15 mouse cellular contexts compared by ENCODE assay signal in the genomic region with DNA sequence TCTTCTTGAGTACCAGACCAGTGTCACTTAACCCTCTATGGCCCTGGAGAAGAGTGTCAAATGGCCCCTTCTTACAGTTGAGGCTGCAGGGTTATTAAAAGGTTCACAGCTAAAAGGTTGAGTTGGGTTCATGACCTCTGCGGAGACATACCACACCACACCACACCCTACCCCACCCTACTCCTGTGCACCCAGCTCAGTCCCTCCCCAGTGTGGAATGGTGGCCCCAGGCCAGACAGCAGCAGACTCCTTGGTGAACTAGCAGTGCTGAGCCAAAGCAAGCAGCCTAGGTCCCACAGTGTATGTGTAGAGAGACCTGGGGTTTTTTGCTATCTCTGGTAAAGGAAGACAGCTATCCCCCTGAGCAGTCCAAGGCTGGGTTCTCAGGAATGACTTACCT. TPM values are rescaled to one million over a fixed set of nuclear protein-coding genes. Genes with fewer than 3 reads are reported as not detected.
A peak's percentile ranks its signal among the peaks of the same experiment; 100 is the strongest.
DNase-seq lines count a peak whose midpoint lies in the region; ATAC-seq and TF ChIP-seq lines count a peak whose summit lies in the region.
"Had no signal": no experiment of that assay in that cellular context is flagged by ENCODE, and none has a peak within 500 bp of the region (broad histone marks: within the 10 kb centered on the region; RNA-seq: fewer than 3 reads in every experiment).

No protein-coding gene starts in this region.

- no peaks in the 10 kb centered on the region for H3K27me3 ChIP-seq in kidney, embryonic 14.5 days (ENCODE audit: control insufficient read depth, insufficient read depth, low read length)
- H3K27me3 ChIP-seq in lung, embryonic 15.5 days: no peaks in the 10 kb centered on the region
- no peaks in the 10 kb centered on the region for H3K27me3 ChIP-seq in stomach, embryonic 14.5 days (ENCODE audit: control insufficient read depth, insufficient read depth, low read length)
- no peaks in the 10 kb centered on the region for H3K27me3 ChIP-seq in liver, embryonic 11.5 days (replicated peaks; ENCODE audit: control insufficient read depth, insufficient read depth, low read length)
- no peaks in the 10 kb centered on the region for H3K27me3 ChIP-seq in hindbrain, embryonic 13.5 days
- H3K27me3 ChIP-seq: hindbrain, embryonic 15.5 days had no signal

- no peaks in the 10 kb centered on the region for H3K36me3 ChIP-seq in kidney, embryonic 14.5 days (ENCODE audit: control insufficient read depth, insufficient read depth, low read length)
- H3K36me3 ChIP-seq in lung, embryonic 15.5 days: no peaks in the 10 kb centered on the region
- no peaks in the 10 kb centered on the region for H3K36me3 ChIP-seq in stomach, embryonic 14.5 days (ENCODE audit: control insufficient read depth, insufficient read depth, low read length)
- H3K36me3 ChIP-seq in liver, embryonic 11.5 days (ENCODE audit: control insufficient read depth, insufficient read depth, low read length): no peaks in the 10 kb centered on the region
- no peaks in the 10 kb centered on the region for H3K36me3 ChIP-seq in hindbrain, embryonic 13.5 days
- H3K36me3 ChIP-seq: hindbrain, embryonic 15.5 days had no signal

- no peak for TF ChIP-seq CTCF in layer of hippocampus, adult 2 months (conservative IDR thresholded peaks at IDR 0.05)

- no peak overlapping the region for H3K4me3 ChIP-seq in kidney, embryonic 14.5 days (ENCODE audit: low read length)
- H3K4me3 ChIP-seq in lung, embryonic 15.5 days: no peak overlapping the region
- H3K4me3 ChIP-seq in stomach, embryonic 14.5 days (ENCODE audit: low read depth, low read length): no peak overlapping the region
- no peak overlapping the region for H3K4me3 ChIP-seq in liver, embryonic 11.5 days (ENCODE audit: low read depth, low read length)
- H3K4me3 ChIP-seq in hindbrain, embryonic 13.5 days: no peak overlapping the region
- no peak overlapping the region for H3K4me3 ChIP-seq in layer of hippocampus, adult 2 months
- H3K4me3 ChIP-seq: hindbrain, embryonic 15.5 days had no signal

- ATAC-seq in kidney, embryonic 14.5 days (ENCODE audit: low FRiP score, low TSS enrichment): no peak
- ATAC-seq in lung, embryonic 15.5 days (ENCODE audit: borderline replicate concordance, extremely low read depth, low FRiP score, low TSS enrichment): peak; percentile 45; the same call in 1 of the 2 replicates
- peak; percentile 50; the same call in 1 of the 2 replicates for ATAC-seq in stomach, embryonic 14.5 days (ENCODE audit: insufficient number of reproducible peaks, insufficient read depth, low FRiP score, low read depth)
- ATAC-seq in liver, embryonic 11.5 days (replicated peaks; ENCODE audit: low FRiP score): no peak
- ATAC-seq in hindbrain, embryonic 13.5 days (ENCODE audit: low FRiP score): no peak

- no peaks in the 10 kb centered on the region for H3K4me1 ChIP-seq in kidney, embryonic 14.5 days (ENCODE audit: control insufficient read depth, insufficient read depth, low read length)
- H3K4me1 ChIP-seq in lung, embryonic 15.5 days: no peaks in the 10 kb centered on the region
- H3K4me1 ChIP-seq in stomach, embryonic 14.5 days (ENCODE audit: control insufficient read depth, insufficient read depth, low read length): no peaks in the 10 kb centered on the region
- no peaks in the 10 kb centered on the region for H3K4me1 ChIP-seq in liver, embryonic 11.5 days (replicated peaks; ENCODE audit: control insufficient read depth, insufficient read depth, low read length)
- no peaks in the 10 kb centered on the region for H3K4me1 ChIP-seq in hindbrain, embryonic 13.5 days (replicated peaks)
- H3K4me1 ChIP-seq: hindbrain, embryonic 15.5 days had no signal

- H3K9ac ChIP-seq in kidney, embryonic 14.5 days (ENCODE audit: low read depth, low read length): no peak overlapping the region
- H3K9ac ChIP-seq in lung, embryonic 15.5 days: no peak overlapping the region
- no peak overlapping the region for H3K9ac ChIP-seq in stomach, embryonic 14.5 days (replicated peaks; ENCODE audit: low read depth, low read length)
- H3K9ac ChIP-seq in liver, embryonic 11.5 days (ENCODE audit: low read depth, low read length): no peak overlapping the region
- H3K9ac ChIP-seq in hindbrain, embryonic 13.5 days: no peak overlapping the region
- H3K9ac ChIP-seq: hindbrain, embryonic 15.5 days had no signal

- H3K4me2 ChIP-seq in kidney, embryonic 14.5 days (replicated peaks; ENCODE audit: low read depth, low read length): no peak overlapping the region
- H3K4me2 ChIP-seq in lung, embryonic 15.5 days: no peak overlapping the region
- H3K4me2 ChIP-seq in stomach, embryonic 14.5 days (replicated peaks; ENCODE audit: low read depth, low read length): no peak overlapping the region
- no peak overlapping the region for H3K4me2 ChIP-seq in liver, embryonic 11.5 days
- H3K4me2 ChIP-seq in hindbrain, embryonic 13.5 days: no peak overlapping the region
- H3K4me2 ChIP-seq: hindbrain, embryonic 15.5 days; midbrain, embryonic 11.5 days had no signal

- H3K9me3 ChIP-seq in kidney, embryonic 14.5 days (ENCODE audit: control insufficient read depth, low read length): no peaks in the 10 kb centered on the region
- no peaks in the 10 kb centered on the region for H3K9me3 ChIP-seq in lung, embryonic 15.5 days
- no peaks in the 10 kb centered on the region for H3K9me3 ChIP-seq in stomach, embryonic 14.5 days (ENCODE audit: control insufficient read depth, low read depth, low read length)
- H3K9me3 ChIP-seq in liver, embryonic 11.5 days (ENCODE audit: control insufficient read depth, low read length): no peaks in the 10 kb centered on the region
- no peaks in the 10 kb centered on the region for H3K9me3 ChIP-seq in hindbrain, embryonic 13.5 days
- H3K9me3 ChIP-seq: hindbrain, embryonic 15.5 days had no signal

- WGBS in kidney, embryonic 14.5 days: 35% methylated on average over 1 of the region's 1 CpGs
- WGBS in lung, embryonic 15.5 days: 67% methylated on average over 1 of the region's 1 CpGs
- 62% methylated on average over 1 of the region's 1 CpGs for WGBS in stomach, embryonic 14.5 days
- 81% methylated on average over 1 of the region's 1 CpGs for WGBS in liver, embryonic 11.5 days
- 95% methylated on average over 1 of the region's 1 CpGs for WGBS in hindbrain, embryonic 13.5 days

- peak; percentile 17 to 51 for DNase-seq in kidney, postnatal 25 days
- DNase-seq in WW6 (ENCODE audit: low read depth, low spot score): peak; percentile 28
- no peak for DNase-seq in liver, embryonic 11.5 days (ENCODE audit: low spot score)
- no peak for DNase-seq in layer of hippocampus, adult 2 months (ENCODE audit: low spot score in 2 of 2)
- DNase-seq: cerebellum, postnatal 14 days; gastrocnemius, postnatal 14 days; heart, postnatal 10 days; thymus, postnatal 36 days had no signal

- H3K27ac ChIP-seq in kidney, embryonic 14.5 days (ENCODE audit: low read depth, low read length): no peak overlapping the region
- H3K27ac ChIP-seq in lung, embryonic 15.5 days: no peak overlapping the region
- H3K27ac ChIP-seq in stomach, embryonic 14.5 days (ENCODE audit: low read length): no peak overlapping the region
- no peak overlapping the region for H3K27ac ChIP-seq in liver, embryonic 11.5 days (ENCODE audit: low read depth, low read length)
- no peak overlapping the region for H3K27ac ChIP-seq in hindbrain, embryonic 13.5 days
- H3K27ac ChIP-seq in layer of hippocampus, adult 2 months: no peak overlapping the region
- H3K27ac ChIP-seq: hindbrain, embryonic 15.5 days had no signal

RNA-seq across cellular contexts. Expression of a gene that starts 54.5 kb away (rescaled TPM):
- polyA plus RNA-seq in kidney, embryonic 14.5 days (2014; fragmentation: Nextera tagmentation; extraction: Ambion mirVana): 10.6 and 21.2 TPM in 2 replicates
- polyA plus RNA-seq in lung, embryonic 15.5 days (2015; fragmentation: Nextera tagmentation; extraction: Ambion mirVana): 9.4 and 9.8 TPM in 2 replicates
- 33.4 and 34.3 TPM in 2 replicates for polyA plus RNA-seq in stomach, embryonic 14.5 days (2014; fragmentation: Nextera tagmentation; extraction: Ambion mirVana)
- polyA plus RNA-seq in liver, embryonic 11.5 days (2014; fragmentation: Nextera tagmentation; extraction: Ambion mirVana): 2.5 and 3.0 TPM in 2 replicates
- polyA plus RNA-seq in hindbrain, embryonic 13.5 days (2015; fragmentation: Nextera tagmentation; extraction: Ambion mirVana): 0.19 TPM in 1 of 2 replicates, not detected in the other
- total RNA-seq in layer of hippocampus, adult 2 months (2021): not detected
- total RNA-seq: gastrocnemius, postnatal 14 days; heart, postnatal 10 days; left cerebral cortex, adult 18-20 months had no signal

Comparison
In these comparisons a context has a peak if more than half of its experiments do, and no peak if none do; other contexts are left out.
1. DNase-seq: peak in kidney, postnatal 25 days (2 of 2) and WW6 (single experiment); none in liver, embryonic 11.5 days (single experiment) and layer of hippocampus, adult 2 months (0 of 2).
2. ATAC-seq: peak in lung, embryonic 15.5 days (single experiment) and stomach, embryonic 14.5 days (single experiment); none in kidney, embryonic 14.5 days (single experiment), liver, embryonic 11.5 days (single experiment) and hindbrain, embryonic 13.5 days (single experiment).